Mouse (Mus musculus): ENCODE results near the gene Scrn2. TPM values are rescaled to one million over a fixed set of nuclear protein-coding genes. Genes with fewer than 3 reads are reported as not detected.

Gene Scrn2
- 10 to 100 TPM; 37.1 to 48.4 TPM for polyA plus RNA-seq (2012; fragmentation: generic; extraction: Trizol)

GRCm38 (mm10) chr11:97029686-97030417 is at the start of gene Scrn2:
Gene Scrn2, plus strand, starts transcription at chr11:97029938.

GRCm38 (mm10) chr11:96982859-96983258 is 46.9 kb upstream of the Scrn2 start, which contains the start of gene Sp2:
Gene Sp2, minus strand, starts transcription at chr11:96982959.

GRCm38 (mm10) chr11:97013121-97013670 is 16.5 kb upstream of the Scrn2 start, which contains the start of gene Sp6:
Gene Sp6, plus strand, starts transcription at chr11:97013394.

GRCm38 (mm10) chr11:97041022-97041899 is 11.5 kb downstream of the Scrn2 start, which contains the start of the genes Lrrc46 and Mrpl10:
Gene Lrrc46, minus strand, starts transcription at chr11:97041407.
Gene Mrpl10, plus strand, starts transcription at chr11:97041560.

GRCm38 (mm10) chr11:97050216-97050943 is 20.6 kb downstream of the Scrn2 start, which contains the start of gene Osbpl7:
Gene Osbpl7, plus strand, starts transcription at chr11:97050628.

Other genes starting within 250 kb of the Scrn2 start
- gene Cbx1, start 240.8 kb upstream of the Scrn2 start, polyA plus RNA-seq (2012; fragmentation: generic; extraction: Trizol), result 10 to 100 TPM; 10.9 to 66.8 TPM
- 100 to 1,000 TPM in 1 of 2 experiments, 10 to 100 TPM in 1; 32.1 to 205 TPM for gene Nfe2l1, start 200.0 kb upstream of the Scrn2 start, polyA plus RNA-seq (2012; fragmentation: generic; extraction: Trizol)
- gene Copz2, start 180.1 kb upstream of the Scrn2 start, polyA plus RNA-seq (2012; fragmentation: generic; extraction: Trizol), result 100 to 1,000 TPM; 148 to 589 TPM
- 10 to 100 TPM; 58.3 to 94.0 TPM for gene Cdk5rap3, start 113.4 kb upstream of the Scrn2 start, polyA plus RNA-seq (2012; fragmentation: generic; extraction: Trizol)
- gene Prr15l, start 101.8 kb upstream of the Scrn2 start, polyA plus RNA-seq (2012; fragmentation: generic; extraction: Trizol), result not detected
- 1 to 10 TPM; 1.6 to 2.6 TPM for gene Pnpo, start 86.0 kb upstream of the Scrn2 start, polyA plus RNA-seq (2012; fragmentation: generic; extraction: Trizol)
- 10 to 100 TPM in 1 of 2 experiments, 1 to 10 TPM in 1; 6.4 to 15.4 TPM for gene Sp2, start 47.0 kb upstream of the Scrn2 start, polyA plus RNA-seq (2012; fragmentation: generic; extraction: Trizol)
- gene Sp6, start 16.5 kb upstream of the Scrn2 start, polyA plus RNA-seq (2012; fragmentation: generic; extraction: Trizol), result under 1 TPM in 1 of 2 experiments, not detected in 1; 0.06 TPM
- 1 to 10 TPM; 2.0 to 6.0 TPM for gene Lrrc46, start 11.5 kb downstream of the Scrn2 start, polyA plus RNA-seq (2012; fragmentation: generic; extraction: Trizol)
- 100 to 1,000 TPM in 1 of 2 experiments, 10 to 100 TPM in 1; 76.8 to 100 TPM for gene Mrpl10, start 11.6 kb downstream of the Scrn2 start, polyA plus RNA-seq (2012; fragmentation: generic; extraction: Trizol)
- gene Osbpl7, start 20.7 kb downstream of the Scrn2 start, polyA plus RNA-seq (2012; fragmentation: generic; extraction: Trizol), result 1 to 10 TPM; 1.9 to 7.7 TPM
- gene Tbx21, start 85.4 kb downstream of the Scrn2 start, polyA plus RNA-seq (2012; fragmentation: generic; extraction: Trizol), result not detected
- 1 to 10 TPM in 1 of 2 experiments, under 1 TPM in 1; 0.07 to 1.3 TPM for gene Tbkbp1, start 121.6 kb downstream of the Scrn2 start, polyA plus RNA-seq (2012; fragmentation: generic; extraction: Trizol)
- 100 to 1,000 TPM in 1 of 2 experiments, 10 to 100 TPM in 1; 35.4 to 123 TPM for gene Kpnb1, start 157.9 kb downstream of the Scrn2 start, polyA plus RNA-seq (2012; fragmentation: generic; extraction: Trizol)

Data from C3H10T1/2 (cell line).